Mouse (Mus musculus): Measurements from ENCODE around the gene Mrps21.
A peak's percentile ranks its signal among the peaks of the same experiment; 100 is the strongest.

Gene Mrps21

DNA sequence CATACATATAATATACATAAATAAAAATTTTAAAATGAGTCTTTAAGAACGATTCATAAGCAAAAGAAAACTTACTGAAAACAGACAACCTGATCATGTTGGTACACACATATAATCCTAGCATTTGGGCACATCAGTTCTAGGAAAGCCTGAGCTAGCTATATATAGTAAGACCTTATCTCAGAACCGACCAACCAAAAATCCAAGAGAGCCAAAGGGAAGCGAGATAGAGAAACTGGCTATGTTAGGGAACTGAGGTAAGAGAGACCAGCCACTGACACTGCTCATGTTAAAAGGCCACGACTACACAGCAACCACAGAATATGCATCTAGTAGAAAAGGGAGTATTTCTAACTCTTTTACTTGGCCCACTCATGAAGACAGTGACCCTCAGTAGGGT is 20.7 kb downstream of the Mrps21 start:
- DNase-seq (ENCODE audit: low spot score), result no peak

- DNase-seq (ENCODE audit: low spot score), result no peak
Observed at GRCm38 (mm10) chr3:95842503-95843214, 28.7 kb downstream of the Mrps21 start.

DNA sequence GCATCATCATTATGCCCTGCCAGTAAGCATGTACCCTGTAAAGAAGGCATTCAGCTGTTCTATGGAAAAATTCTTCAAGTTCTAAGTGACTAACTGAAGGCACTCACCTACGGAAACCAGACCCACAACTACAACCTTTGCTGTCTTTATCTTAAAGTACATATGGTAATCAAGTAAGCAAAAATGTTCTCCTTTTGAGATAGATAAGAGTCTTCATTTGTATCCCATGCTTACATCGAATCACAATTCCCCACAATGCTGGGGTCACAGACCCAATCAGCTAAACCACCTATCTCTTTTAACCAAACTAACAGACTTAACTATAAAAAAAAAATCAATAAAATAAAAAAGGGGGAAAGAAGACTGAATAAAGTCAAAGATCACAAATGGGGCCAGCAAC is 32.1 kb downstream of the Mrps21 start:
- no peak for DNase-seq (ENCODE audit: low spot score)

DNA sequence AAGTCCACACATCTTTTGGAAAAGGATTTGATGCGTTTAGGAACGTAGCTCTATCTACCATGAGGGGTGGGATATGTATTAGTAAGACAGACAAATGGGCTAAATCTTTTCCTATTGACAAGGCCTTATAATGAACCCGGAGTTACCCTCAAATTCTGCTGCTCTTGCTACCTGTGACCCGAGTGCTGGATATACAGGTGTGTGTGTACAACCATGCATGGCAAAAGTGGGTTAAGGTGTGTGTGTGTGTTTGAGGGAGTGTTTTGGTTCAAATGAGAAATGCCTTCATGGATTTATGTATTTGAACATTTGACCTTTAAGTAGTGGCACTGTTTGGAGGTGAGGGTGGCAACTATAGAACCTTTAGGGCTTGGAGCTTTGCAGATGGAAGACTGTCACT is 42.3 kb downstream of the Mrps21 start:
- DNase-seq (ENCODE audit: low spot score), result no peak

GRCm38 (mm10) chr3:95826275-95826674 is 45.0 kb downstream of the Mrps21 start:
- DNase-seq (ENCODE audit: low spot score), result no peak

DNA sequence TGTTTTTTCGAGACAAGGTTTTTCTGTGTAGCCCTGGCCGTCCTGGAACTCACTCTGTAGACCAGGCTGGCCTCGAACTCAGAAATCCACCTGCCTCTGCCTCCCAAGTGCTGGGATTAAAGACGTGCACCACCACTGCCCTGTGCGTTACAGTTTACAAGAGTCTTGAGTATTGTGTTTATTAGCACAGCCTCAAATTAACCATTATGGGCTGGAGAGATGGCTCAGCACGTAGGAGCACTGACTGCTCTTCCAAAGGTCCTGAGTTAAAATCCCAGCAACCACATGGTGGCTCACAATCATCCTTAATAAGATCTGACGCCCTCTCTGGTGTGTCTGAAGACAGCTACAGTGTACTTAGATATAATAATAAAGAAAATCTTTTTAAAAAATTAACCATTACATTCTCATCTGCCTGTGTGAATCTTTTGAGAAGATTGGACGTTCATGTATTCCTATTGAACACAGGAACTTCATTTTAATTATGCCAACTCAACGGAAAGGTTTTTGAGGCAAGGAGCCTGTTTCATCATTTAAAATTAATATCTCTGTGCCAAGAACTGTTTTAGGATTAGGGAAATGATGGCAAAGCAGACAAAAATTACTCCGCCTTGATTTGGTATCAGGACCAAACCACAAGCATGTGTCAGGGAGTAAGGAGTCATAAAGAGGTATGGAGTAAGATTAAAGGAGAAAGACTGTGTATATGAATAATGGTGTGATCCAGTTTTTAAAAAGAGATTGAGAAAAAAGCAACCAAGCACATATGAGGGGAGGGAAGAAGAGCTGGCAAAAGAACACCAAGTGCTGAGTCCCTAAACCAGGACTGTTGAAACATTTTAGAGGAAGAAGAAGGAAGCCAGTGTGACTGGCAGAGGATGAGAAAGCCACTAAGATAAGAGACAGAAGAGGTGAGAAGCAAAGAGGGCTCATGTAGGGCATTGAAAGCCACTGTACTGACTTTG is 51.0 kb downstream of the Mrps21 start:
- no peak for DNase-seq (ENCODE audit: low spot score)

- peak; percentile 97 for DNase-seq (ENCODE audit: low spot score)
Observed at GRCm38 (mm10) chr3:95819351-95819985, 51.9 kb downstream of the Mrps21 start.

- DNase-seq (ENCODE audit: low spot score), result peak; percentile 39
Observed at GRCm38 (mm10) chr3:95818571-95819288, 52.6 kb downstream of the Mrps21 start, which contains the start of gene Rprd2. TSS of gene Rprd2 (minus strand) at chr3:95818863.

DNA sequence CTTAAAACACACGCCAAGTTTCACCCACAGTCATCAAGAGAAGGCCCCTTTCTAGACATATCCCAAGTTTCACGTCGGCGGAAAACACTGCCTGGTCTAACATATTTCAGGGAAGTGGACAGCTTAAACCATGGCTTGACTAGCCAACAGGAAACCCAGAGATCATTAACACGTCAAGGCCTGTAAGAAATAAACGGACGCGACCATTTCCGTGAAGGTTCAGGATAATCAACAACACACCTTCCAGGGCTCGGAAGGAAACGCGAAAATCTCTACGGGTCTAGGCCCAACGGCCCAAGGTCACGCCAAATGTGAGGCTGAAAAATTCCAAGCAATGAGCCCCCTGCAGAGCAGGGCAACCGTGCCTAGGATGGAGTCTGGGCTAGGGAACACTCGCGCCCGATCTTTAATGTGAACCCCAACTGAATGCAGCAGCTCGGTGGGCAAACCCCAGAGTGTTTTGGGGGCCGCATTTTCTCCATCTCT is 53.2 kb downstream of the Mrps21 start:
- peak; percentile 12 for DNase-seq (ENCODE audit: low spot score)

GRCm38 (mm10) chr3:95816681-95817080 is 54.6 kb downstream of the Mrps21 start:
- DNase-seq (ENCODE audit: low spot score), result no peak

All from layer of hippocampus, adult 9-10 months (tissue).